Mouse (Mus musculus): Measurements from ENCODE around the gene Rbl2.

Gene Rbl2

DNA sequence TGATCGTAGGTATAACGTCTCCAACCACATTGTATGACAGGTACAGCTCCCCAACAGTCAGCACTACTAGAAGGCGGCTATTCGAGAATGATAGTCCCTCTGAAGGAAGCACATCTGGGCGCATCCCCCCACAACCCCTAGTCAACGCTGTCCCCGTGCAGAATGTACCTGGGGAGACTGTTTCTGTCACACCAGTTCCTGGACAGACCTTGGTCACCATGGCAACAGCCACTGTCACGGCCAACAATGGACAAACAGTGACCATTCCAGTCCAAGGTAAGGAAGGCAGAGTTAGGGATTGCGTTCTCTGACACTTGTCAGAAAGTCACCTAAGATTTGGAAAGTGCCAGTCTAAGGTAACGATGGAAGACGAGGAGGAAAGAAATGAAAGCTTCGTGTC is 36.4 kb downstream of the Rbl2 start:
- DNase-seq (ENCODE audit: low spot score in 2 of 2): no peak

DNA sequence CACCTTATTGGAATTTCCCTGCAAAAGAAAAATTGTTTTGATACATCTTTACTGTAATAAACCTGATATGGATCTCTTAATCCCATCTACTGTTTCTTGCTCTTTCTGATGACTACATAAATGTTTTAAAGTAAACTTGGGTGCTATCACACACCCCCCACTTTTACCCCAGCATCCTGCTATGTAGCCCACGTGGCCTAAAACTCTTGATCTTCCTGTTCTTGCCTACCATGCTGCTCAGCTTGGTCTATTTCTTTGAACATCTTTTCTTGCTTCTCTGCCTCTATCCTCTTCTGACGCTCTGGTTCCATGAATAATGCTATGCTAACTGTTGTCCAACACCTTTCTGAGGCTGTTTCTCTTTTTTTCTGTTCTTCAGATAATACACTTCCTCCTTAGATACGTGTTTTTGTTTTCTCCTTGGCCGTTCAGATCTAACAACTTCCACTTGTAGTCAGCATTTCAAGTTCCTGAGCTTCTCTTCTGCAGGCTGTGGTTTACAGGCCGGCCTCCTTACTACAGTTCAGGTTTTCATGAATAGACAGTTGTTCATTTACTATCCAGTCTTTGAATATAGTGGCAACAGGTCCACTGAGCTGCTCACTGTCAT is 42.1 kb downstream of the Rbl2 start:
- DNase-seq (ENCODE audit: low spot score in 2 of 2): no peak

DNA sequence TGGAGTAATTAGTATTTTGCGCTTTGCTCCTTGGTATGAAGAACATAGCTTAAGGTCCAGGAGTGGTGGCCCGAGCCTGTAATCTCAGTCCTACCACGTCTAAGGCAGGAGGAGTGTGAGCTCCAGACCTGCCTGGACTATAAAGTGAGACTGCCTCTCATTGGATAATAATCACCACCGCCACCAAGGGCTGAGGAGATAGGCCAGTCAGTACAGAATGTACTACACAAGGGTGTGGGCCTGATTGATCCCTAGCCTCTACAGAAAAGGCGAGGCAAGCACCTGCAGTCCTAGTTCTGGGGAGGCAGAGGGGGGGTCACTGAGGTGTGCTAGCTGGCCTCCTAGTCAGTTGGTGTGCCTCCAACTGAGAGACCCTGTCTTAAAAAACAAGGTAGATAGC is 44.6 kb downstream of the Rbl2 start:
- no peak for DNase-seq (ENCODE audit: low spot score in 2 of 2)

DNA sequence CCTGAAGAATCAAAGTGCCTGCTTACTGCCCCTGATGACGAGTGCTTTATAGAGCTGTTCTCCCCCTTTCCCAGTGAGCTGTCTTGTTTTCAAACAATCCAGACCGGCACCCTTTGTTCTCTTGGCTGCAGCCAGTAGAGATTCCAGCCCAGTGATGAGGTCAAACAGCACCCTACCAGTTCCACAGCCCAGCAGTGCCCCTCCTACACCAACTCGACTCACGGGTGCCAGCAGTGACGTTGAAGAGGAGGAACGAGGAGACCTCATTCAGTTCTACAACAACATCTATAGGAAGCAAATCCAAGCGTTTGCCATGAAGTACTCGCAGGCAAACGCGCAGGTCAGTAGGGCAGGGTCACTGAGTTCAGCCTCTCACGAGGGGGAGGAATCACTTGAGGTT is 45.1 kb downstream of the Rbl2 start:
- DNase-seq (ENCODE audit: low spot score in 2 of 2): no peak

DNA sequence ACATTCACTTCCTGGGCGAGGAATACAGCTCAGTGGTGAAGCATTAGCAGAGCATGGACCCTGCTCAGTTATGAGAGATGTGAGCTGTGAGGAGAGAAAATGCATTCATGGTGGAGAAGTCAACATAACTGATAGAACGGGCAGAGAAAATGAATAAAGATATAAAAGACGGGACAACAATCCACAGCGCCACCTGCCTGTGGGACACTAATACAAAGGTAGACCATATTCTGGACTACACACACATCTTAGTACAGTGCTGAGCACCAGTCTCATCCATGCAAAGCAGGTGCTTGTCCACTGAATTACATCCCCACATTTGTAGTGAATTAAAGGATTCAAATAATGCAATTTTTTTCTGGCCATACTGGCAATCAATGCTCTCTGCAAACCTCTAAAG is 47.7 kb downstream of the Rbl2 start:
- no peak for DNase-seq (ENCODE audit: low spot score in 2 of 2)

DNA sequence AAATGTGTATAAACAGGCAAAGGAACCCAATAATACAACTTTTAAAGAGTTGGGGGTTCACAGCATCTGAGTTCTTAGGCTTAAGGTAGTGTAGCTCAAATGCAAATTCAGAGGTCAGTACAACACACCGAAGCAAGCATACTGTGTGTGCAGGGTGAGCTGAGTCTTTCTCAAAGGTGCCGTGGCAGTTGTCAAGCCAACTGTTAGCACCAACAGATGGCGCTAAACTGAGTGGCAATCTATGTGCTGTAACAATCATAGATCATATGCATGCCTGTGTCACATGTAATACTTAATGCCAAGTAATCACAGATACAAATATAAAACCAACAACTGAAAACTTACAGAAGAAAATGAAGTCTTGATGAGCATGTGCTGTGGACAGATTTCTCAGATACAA is 48.3 kb downstream of the Rbl2 start:
- no peak for DNase-seq (ENCODE audit: low spot score in 2 of 2)

DNA sequence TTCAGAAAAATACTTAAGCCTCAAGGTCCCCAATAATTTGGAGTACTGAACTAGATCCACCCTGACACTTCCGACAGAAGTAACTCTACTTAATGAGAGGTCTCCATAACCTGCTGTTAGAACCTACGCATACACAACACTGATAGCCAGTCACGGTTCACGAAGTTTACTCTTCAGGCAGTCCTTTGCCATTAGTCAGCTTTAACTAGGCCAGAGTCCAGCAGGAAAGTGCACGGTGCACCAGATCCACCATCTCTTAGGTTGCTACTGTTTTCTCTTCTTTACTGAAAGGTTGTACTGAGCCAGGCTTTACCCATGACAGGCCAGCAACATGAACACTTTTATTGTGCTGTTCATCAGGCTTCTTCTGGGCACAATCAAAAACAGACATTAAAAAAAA is 54.5 kb downstream of the Rbl2 start:
- DNase-seq (ENCODE audit: low spot score in 2 of 2): no peak

DNA sequence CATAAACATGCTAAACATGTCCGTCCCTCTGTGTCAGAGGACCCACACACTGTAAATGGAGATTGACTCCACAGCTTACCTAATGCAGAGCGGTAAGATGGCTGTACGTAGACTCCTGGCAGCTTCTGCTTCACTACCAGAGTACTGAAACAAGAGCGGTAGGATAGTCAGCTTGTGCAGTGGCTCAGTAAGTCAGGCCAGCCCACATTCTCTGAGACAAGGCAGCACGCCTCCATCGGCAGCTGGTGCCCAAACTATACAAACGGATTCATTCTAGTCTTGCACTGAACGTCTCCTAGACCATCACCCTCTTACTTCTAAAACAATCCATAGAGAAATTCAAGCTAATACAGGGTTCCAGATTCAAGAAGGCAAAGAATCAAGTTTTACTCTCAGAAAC is 56.9 kb downstream of the Rbl2 start:
- DNase-seq (ENCODE audit: low spot score in 2 of 2): peak in 1 of 2 experiments; percentile 68

DNA sequence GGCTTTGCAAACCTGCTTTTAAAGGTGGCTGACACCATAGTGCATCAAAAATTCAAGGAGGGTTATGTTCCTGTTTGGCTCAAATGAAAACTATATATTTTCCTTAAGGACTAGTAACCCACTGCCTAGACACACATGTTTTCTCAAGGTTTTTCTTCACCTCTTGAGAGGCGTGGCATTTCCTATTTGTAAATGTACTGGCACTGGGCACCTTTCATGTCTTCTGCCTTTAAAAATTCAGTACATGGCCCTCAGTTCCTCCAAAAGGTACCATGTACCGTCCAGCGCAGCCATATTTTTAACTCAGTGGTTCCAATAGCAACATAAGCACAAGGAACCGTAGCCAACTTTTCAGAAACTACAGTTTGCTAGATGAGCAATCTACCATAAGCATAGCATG is 62.9 kb downstream of the Rbl2 start:
- DNase-seq (ENCODE audit: low spot score in 2 of 2): no peak

DNA sequence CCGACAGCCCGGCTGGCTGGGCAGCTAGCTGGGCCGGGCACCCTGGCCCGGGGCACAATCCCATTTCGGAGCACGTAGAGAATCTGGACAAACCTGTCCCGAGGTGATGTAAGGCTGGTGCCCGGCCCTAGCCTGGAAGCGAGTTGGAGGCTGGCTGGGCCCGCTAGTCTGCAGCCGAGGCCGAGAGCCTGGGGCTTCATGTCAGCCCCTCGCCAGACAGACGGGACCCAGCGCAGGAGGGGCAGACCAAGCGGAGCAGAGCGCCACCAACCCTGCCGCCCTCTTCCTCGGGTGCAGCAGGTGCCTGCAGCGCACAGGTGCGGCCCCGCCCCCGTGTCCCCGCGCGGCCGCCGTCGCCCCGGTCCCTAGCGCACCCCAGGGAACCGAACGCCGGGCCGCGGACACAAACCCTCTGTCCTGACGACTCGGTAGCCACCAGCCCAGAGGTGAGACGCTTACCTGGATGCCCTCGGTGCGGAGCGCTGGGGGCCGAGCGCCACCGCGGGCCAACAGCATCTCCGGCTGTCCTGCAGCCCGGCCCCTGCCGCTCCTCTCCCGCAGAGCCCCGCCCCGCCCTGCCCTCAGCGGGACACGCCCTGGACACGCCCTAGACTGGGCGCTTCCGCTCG is 63.7 kb downstream of the Rbl2 start:
- DNase-seq (ENCODE audit: low spot score in 2 of 2): no peak

DNA sequence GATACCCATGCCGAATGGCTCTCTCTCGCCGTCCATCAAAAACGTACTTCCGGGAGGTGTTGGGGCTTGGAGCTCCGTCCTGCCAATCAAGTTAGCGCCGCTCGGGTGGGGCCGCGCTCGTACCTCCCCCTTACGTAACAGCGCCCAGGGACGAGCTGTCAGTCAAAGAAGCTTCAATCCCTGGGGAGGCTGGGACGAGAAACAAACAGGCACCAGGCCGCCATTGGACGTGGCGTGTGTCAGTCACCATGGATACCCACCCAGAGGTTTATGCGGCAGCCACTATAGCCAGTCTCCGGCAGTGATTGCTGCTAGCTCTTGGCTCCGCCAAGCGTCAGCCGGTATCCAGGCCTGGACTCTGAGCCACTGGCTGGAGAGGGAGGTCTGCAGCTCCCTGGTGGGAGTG is 64.2 kb downstream of the Rbl2 start:
- DNase-seq (ENCODE audit: low spot score in 2 of 2): peak; percentile 100

DNA sequence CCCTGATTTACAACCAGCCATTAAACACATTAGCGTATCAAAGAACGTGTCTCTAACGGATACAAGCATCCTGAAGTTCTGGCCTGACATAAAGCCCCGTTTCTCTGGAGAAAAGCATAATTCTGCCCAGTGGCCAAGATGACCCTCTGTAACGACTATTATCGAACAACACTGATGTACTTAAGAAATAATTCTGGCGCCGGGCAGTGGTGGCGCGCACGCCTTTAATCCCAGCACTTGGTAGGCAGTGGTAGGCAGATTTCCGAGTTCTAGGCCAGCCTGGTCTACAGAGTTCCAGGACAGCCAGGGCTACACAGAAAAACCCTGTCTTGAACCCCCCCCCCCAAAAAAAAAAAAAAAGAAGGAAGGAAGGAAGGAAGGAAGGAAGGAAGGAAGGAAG is 64.8 kb downstream of the Rbl2 start:
- DNase-seq (ENCODE audit: low spot score in 2 of 2): no peak

DNA sequence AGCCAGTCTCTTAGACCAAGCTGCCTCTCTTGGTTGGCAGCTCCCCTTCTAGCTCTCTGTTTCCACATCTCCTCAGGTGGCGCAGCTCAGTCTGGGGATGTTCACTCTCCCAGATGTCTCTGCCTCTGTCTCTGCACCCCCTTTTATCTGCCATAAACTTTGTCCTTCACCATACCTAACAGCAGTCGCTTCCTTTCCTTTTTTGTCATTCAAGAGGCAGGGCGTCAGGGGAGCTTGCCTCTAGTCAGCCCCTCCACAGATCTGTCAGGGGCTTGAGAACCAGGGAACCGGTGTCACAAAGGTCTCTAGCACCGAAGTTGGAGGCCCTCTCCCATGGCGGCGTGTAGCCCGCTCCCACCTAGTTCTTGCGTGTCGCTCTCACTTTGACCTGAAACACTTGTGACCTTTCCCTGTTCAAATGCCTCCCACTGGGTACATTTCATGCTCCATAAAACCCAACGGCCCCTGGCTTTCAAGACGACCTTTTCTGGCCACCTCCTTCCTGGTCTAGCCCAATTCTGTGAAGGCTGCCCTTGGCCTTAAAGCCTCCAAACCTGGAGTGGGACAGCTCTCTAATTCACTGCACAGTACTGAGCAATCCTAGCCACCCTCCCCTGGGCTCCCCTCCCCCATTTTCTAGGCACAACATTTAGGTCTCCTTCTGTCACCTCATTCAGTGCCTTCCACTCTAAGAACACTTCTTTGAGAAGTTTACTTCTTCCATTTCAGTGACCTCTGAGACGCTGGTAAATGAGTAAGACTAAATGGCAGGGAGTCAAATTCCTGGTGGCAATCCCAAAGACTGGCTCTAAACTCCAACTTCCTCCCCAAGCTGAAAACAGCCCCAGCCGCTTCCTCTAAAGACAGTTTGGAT is 65.7 kb downstream of the Rbl2 start:
- DNase-seq (ENCODE audit: low spot score in 2 of 2): no peak

DNA sequence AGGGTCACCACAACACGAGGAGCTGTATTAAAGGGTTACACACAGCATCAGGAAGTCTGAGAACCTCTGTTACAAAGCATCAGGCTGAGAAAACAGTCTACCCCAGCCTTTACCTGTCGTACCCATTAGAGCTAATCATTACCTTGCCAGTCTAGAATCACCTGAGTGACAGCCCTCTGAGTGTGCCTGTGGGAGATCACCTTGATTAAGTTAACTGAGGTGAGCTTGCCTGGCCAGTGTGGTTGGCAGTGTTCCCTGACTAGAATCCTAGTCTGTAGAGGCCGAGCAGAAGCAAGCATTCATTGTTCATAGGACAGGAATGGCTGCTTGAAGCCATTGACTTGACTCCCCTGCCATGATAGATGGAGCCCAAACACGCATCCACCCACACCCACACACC is 71.0 kb downstream of the Rbl2 start:
- DNase-seq (ENCODE audit: low spot score in 2 of 2): no peak

DNA sequence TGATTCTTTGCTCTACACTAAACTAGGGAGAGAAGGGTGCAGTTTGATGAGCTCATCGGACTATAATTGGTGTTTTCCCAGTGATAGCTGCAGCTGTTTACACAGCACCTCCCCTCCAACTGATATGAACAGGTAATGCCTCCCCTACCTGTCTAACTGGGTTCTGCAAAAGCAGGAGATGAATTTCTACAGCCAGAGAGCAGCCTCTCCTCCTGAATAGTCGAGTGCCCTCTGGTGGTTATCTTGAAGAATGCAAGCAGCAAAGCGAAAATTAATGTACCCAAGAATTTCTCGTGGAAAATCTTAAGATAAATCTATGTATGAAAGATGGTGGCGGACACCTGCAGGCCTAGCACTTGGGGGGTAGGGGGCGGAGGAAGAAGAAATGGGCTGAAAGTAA is 77.9 kb downstream of the Rbl2 start:
- peak in 1 of 2 experiments; percentile 65 for DNase-seq (ENCODE audit: low spot score in 2 of 2)

DNA sequence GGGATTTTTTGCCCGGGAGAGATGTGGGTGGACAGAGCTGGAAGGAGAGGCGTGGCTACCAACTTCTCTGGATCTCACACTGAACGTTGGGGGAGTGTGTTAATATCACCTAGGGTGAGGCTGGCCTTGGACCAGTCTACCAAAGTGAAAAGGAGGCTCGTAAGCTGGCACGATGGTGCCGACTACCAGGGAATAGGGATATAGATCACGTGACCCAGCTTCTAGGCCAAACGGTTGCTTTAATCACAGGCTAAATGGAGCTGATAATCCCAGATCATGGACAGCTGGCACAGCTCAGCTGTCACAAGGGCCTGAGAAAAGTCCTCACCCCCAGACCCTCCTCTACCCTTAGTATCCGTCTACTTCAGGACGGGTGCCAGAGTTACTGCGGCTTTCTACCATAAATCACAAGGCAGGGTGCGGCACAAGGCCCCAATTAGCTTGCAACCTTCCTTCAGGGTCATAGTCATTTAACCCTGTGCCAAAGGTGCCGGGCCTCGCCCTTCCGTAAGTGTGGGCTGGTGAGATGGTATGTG is 78.9 kb downstream of the Rbl2 start:
- DNase-seq (ENCODE audit: low spot score in 2 of 2): no peak

DNA sequence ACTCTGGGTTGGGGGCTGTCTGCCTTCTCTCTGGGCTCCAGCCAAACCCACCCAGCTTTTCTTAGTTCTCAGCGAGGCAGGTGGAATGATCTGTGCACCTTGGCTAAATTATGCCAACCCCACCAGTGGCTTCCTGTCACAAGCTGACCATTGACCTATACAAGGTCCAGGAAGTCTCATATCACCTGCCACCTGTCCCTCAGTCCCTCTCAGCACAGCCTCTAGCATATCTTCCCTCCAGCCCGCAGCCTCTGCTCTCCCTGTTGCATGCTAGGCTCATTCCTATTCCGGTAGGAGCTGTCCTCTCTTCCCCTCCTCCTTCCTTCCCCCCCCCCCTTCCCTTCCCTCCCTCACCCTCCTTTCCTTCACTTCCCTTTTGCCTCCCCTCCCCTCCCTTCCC is 79.4 kb downstream of the Rbl2 start:
- no peak for DNase-seq (ENCODE audit: low spot score in 2 of 2)

DNA sequence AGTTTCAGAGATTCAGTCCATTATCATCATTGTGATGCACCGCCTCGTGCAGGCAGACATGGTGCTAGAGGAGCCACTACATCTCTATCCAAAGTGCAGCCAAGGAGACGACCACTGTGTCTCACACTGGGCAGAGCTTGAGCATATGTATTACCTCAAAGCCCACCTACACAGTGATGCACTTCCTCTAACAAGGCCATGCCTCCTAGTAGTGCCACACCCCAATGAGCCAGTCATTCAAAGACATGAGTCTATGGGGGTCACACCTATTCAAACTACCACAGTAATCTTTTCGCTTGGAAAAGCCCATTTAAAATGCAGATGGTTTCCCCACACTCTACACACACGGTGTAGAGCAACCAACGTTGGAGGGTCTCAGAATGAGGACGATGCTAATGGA is 81.7 kb downstream of the Rbl2 start:
- DNase-seq (ENCODE audit: low spot score in 2 of 2): no peak

DNA sequence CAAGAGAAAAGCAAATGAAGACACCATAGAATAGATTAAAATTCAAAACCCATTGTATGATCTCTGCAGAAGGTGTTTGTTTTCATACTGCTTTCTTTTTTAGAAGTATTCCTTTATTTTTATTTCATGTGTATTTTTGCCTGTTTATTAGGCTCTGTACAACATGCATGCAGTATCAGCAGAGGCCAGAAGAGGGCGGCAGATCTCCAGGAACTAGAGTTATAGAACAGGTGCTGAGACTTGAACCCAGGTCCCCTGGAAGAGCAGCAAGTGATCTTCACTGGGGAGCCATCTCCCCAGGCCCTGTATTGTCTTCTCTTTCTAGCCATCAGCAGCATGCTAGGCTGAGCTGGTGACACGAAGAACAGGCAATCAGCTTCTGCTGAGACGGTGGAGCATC is 84.0 kb downstream of the Rbl2 start:
- no peak for DNase-seq (ENCODE audit: low spot score in 2 of 2)

DNA sequence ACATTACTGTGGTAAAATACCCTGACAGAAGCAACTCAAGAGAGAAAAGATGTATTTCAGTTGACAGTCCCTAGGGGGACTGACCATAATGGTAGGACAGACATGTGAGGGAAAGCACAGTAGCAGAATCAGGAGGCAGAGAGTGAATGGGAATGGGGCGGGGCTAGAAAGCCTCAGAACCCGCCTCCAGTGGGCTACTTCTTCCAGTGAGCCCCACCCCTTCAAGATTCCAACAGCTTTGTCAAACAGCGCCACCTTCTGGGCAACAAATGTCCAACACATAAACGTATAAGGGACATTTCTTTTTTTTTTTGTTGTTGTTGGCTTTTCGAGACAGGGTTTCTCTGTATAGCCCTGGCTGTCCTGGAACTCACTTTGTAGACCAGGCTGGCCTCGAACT is 84.7 kb downstream of the Rbl2 start:
- DNase-seq (ENCODE audit: low spot score in 2 of 2): no peak

DNA sequence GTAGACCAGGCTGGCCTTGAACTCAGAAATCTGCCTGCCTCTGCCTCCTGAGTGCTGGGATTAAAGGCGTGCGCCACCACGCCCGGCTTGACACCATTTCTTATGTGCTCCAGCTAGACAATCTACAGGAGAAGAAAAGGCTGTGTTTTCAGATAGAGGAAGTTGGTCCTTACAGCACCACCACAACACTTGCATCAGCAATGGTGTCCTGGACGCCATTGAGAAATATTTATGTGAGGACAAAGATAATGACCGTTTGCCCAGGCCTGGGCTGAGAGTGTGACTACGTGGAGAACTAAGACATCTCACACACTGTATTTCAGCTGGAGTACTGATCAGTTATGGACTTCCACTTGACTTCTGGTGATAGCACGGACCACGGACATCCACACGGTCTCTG is 88.8 kb downstream of the Rbl2 start:
- no peak for DNase-seq (ENCODE audit: low spot score in 2 of 2)

DNA sequence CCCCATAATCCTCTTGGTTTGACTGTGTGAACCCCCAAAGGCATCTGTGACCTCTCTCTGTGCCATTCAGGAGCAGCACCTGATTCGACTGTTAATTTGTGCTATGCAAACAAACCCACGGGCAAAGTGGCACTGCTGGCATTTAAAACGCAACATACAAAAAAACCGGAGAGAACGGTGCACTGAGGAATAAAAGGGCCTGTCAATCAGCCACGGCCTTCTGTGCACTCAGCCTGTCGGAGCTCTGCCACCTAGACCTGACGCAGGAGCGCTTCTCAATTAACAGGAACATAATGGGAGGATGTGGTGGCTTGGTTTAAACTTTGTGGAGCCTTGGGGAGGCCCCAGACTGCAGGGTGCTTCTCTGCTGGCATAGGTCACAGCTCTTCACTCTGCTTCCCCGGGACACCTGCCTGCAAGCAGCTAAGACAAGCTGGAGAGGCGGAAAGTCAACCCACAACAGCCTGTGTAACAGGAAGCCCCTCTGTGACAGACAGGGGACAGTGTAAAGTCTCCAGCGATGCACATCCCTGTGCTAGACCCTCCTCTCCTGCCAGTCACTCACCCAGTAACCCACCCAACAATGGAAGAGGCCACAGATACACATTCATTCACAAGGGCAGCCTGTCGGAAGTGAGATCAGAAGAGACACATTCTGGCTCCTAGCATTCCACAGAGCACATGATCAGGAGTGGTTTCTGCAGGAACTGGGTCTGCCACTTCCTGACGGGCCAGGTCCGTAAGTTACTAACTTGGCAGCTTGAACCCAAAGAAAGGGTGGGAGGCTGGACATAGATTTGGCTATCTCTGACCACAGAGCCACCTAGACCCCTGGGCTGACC is 90.3 kb downstream of the Rbl2 start:
- DNase-seq (ENCODE audit: low spot score in 2 of 2): no peak

Data from left cerebral cortex, adult 9 months (tissue).